Mouse (Mus musculus) E14TG2a.4 (cell line): Measurements from ENCODE around the gene Selenos.

Experiments used
- CTCF ChIP-seq: conservative IDR thresholded peaks from 2 replicates; pipeline ENCODE4 v1.5.1; 2014; ENCODE audit warnings: low read length
- POU5F1 ChIP-seq: IDR thresholded peaks from 2 replicates; pipeline ENCODE4 v1.6.1; 2014; ENCODE audit warnings: low read length, borderline replicate concordance

DNA sequence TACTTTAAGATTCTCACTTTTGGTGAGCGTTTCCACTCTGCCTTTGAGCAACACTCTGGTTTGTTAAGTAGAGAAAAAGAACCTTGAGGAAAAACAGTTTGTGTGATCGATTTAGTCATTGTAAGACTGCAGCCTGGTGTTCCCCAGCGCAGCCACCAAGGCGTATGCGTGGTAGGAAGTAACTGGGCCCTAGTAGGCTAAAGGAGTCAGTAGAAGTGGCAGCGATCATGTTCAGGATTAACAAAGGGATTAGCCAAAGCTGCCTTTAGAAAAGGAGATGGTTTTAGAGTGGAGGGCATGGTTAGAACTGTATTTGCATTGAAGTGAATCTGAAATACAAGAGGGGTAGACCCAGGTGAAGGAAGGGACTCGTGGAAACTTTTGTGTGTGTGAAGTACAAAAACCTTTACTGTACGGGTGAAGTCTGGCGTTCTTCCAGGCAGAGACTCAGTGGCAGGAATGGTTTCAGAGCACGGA is 31.2 kb downstream of the Selenos start:
- TF ChIP-seq CTCF (no peak), POU5F1 (no peak)
